Mouse (Mus musculus): ENCODE measurements around the gene Gm26558.

GRCm38 (mm10) chr2:70616076-70616475 lies 45.8 kb downstream of the Gm26558 start:
- TF ChIP-seq CTCF (IDR thresholded peaks at IDR 0.05; ENCODE audit: control insufficient read depth, insufficient read depth, insufficient read length) (no peak), CEBPB (IDR thresholded peaks at IDR 0.05; ENCODE audit: low read depth) (no peak), MAX (IDR thresholded peaks at IDR 0.05) (no peak), USF1 (IDR thresholded peaks at IDR 0.05; ENCODE audit: low read depth) (no peak), MYOD1 (IDR thresholded peaks at IDR 0.05; ENCODE audit: control insufficient read depth, insufficient read length, low read depth) (no peak)
